Mouse (Mus musculus) ovary, postnatal 10 days (tissue): ENCODE measurements around the gene Pld1.

Experiments used
- DNase-seq: peaks from one replicate; pipeline ENCODE4 v3.0.0; 2022; ENCODE audit warnings: low spot score

Gene Pld1

GRCm38 (mm10) chr3:27991100-27991703 lies 52.7 kb downstream of the Pld1 start:
- no peak for DNase-seq

- no peak for DNase-seq
Observed at GRCm38 (mm10) chr3:27994175-27994990, 55.9 kb downstream of the Pld1 start.

GRCm38 (mm10) chr3:28004321-28004720 lies 65.8 kb downstream of the Pld1 start:
- no peak for DNase-seq

- no peak for DNase-seq
Observed at GRCm38 (mm10) chr3:28007684-28008083, 69.2 kb downstream of the Pld1 start.

- DNase-seq = no peak
Observed at GRCm38 (mm10) chr3:28008369-28008768, 69.9 kb downstream of the Pld1 start.

- DNase-seq = no peak
Observed at GRCm38 (mm10) chr3:28012177-28012576, 73.7 kb downstream of the Pld1 start.

- DNase-seq = no peak
Observed at GRCm38 (mm10) chr3:28013441-28013840, 74.9 kb downstream of the Pld1 start.

GRCm38 (mm10) chr3:28017002-28017401 lies 78.5 kb downstream of the Pld1 start:
- DNase-seq = no peak

GRCm38 (mm10) chr3:28019727-28020126 lies 81.2 kb downstream of the Pld1 start:
- no peak for DNase-seq

- DNase-seq = no peak
Observed at GRCm38 (mm10) chr3:28020404-28020803, 81.9 kb downstream of the Pld1 start.

GRCm38 (mm10) chr3:28022191-28022590 lies 83.7 kb downstream of the Pld1 start:
- no peak for DNase-seq

GRCm38 (mm10) chr3:28026876-28027275 lies 88.4 kb downstream of the Pld1 start:
- no peak for DNase-seq

GRCm38 (mm10) chr3:28028456-28028855 lies 90.0 kb downstream of the Pld1 start:
- no peak for DNase-seq

GRCm38 (mm10) chr3:28030860-28031259 lies 92.4 kb downstream of the Pld1 start:
- DNase-seq = no peak

- no peak for DNase-seq
Observed at GRCm38 (mm10) chr3:28031643-28032243, 93.2 kb downstream of the Pld1 start.

- DNase-seq = no peak
Observed at GRCm38 (mm10) chr3:28033898-28034297, 95.4 kb downstream of the Pld1 start.

GRCm38 (mm10) chr3:28034707-28035333 lies 96.3 kb downstream of the Pld1 start:
- no peak for DNase-seq

GRCm38 (mm10) chr3:28037320-28037932 lies 98.9 kb downstream of the Pld1 start:
- DNase-seq = no peak

GRCm38 (mm10) chr3:28038106-28038505 lies 99.6 kb downstream of the Pld1 start:
- DNase-seq = no peak

- no peak for DNase-seq
Observed at GRCm38 (mm10) chr3:28039760-28040159, 101.3 kb downstream of the Pld1 start.

- DNase-seq = no peak
Observed at GRCm38 (mm10) chr3:28041236-28041635, 102.7 kb downstream of the Pld1 start.

- DNase-seq = no peak
Observed at GRCm38 (mm10) chr3:28042366-28042765, 103.9 kb downstream of the Pld1 start.
